Mouse (Mus musculus): ENCODE measurements around the gene C1qbp.

C1qbp gene

GRCm38 (mm10) chr11:70973947-70974346 lies 8.9 kb downstream of the C1qbp start:
- in situ Hi-C loops (cut with MboI), result no loop called here

GRCm38 (mm10) chr11:70972586-70972985 lies 10.2 kb downstream of the C1qbp start:
- in situ Hi-C loops (cut with MboI), result no loop called here

DNA sequence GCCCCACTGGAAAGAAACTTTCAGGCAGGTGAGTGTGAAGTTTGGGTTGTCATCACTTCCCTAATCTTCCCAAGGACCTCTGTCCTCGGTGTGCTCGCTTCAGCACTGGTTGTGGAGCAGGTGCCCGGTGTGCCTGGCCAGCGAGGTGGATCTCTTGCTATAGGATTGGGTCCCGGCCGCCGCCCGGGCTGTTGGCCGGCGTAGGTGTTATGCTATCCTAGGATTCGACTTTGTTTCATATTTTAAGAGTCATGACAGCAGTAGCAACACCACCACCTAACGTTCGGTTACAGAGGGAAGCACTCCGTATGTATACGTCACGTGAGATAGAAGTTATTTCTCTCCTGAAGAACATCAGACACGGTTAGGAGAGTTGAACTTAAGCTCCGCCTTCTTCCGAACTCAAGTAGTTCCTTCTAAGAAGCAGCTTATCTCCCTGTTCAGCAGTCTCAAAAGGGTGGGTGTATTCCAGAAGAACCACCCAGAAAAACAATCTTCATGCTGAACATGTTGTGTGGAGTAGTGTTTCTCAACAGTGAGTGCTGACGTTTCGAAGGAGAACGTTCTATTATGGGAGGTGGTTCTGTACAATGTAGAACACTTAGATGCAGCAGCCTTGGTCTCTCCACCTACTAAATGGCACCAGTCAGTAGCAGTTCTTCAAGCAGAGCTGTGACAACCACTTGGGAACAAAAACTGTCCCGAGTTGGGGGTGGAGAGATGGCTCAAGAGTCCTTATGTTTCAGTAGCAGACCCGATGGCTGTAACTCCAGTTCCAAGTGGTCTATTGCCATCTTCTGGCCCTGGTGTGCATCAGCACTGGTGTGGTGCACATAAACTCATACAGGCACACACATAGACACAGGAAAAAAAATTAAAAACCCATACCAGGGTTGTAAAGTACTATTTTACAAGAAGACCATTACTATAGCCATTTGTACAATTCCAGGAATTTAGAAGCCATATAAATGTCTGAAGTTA lies 12.0 kb downstream of the C1qbp start:
- in situ Hi-C loops (cut with MboI), result no loop called here

DNA sequence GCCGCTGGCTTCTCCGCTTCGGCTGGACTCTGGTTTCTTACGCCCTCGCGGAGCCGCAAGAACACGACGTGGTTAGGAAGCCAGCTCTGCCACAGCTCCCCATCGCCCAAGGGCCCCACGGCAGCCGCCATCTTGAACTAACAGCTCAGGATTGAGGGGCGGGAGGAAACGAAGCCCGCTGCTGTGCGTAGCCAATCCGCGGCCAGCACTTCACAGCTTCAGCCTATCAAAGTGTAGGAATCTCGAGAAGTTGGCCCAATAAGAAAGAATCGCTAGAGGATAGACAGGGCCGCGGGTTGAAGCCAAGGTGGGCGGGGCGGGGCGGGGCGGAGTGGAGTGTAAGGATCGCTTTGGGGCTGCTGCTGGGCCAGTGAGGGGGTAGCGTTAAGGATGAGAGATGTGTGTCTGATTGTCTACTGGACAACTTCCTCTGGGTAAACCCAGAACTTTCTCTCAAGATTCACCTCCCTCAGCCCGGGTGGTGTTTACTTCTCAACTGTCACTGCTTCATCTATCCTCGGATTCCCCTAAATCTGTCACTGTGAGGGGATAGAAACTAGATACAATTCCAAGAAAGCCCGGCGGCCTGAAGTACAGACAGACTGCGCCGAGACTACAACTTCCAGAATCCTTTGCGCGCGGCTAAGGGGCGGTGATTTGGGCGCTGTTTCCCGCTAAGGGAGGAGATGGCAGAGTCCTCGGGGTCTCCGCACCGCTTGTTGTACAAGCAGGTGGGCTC lies 12.8 kb downstream of the C1qbp start, which contains the start of the genes Nup88 and Rpain:
TSS of gene Nup88 (minus strand) at position 153 of the 739 bp plus-strand sequence.
TSS of gene Rpain (plus strand) at position 393 of the 739 bp plus-strand sequence.
- in situ Hi-C loops (cut with MboI), result no loop called here

GRCm38 (mm10) chr11:70969271-70969794 lies 13.5 kb downstream of the C1qbp start:
- in situ Hi-C loops (cut with MboI), result no loop called here

DNA sequence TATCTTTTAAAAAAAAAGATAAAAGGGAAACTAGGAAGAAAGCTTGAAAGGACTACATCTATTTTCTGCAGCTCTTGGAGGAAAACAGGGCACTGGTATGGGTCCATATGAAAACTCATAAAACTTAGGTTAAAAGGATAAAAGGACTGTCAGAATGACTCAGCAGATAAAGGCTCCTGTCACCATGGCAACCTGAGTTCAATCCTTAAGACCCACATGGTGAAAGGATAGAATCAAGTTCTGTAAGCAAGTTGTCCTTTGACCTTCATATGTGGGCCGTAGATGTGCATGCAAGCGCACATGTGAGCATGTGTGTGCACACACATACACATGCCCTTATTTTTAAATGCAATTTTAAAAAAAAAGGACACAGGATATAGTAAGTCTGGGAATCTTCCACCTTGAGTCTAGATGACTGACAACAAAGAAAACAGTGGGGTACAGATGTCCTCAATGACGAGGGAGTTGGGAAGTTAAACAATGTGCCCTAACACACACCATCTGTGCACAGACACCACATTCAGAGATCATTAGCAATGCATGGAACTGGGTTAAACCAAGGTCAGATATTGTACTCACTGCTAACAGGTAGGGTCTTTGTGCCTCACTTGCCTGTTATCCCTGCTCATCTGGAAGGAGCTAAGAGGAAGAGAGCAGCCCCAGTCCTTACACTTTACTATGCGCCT lies 18.5 kb downstream of the C1qbp start:
- in situ Hi-C loops (cut with MboI), result no loop called here

GRCm38 (mm10) chr11:70960786-70961554 lies 21.9 kb downstream of the C1qbp start:
- in situ Hi-C loops (cut with MboI), result no loop called here

DNA sequence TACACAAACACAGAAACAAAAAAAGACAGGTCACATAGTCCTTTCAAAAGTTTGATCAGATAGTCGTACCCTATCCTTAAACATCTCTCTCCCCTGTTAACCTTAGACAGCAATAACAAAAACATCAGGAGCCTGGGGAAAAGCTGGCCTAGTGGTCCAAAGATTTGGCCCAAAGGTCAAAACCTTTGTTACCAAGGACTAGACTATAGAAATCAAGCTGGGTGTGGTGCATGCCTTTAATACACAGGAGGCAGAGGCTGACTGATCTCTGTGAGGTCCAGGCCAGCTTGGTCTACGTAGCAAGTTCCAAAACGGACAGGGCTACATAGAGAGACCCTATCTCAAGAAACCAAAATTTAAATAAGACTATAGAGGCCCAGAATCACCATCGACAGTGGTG lies 28.1 kb downstream of the C1qbp start:
- in situ Hi-C loops (cut with MboI), result no loop called here

- in situ Hi-C loops (cut with MboI), result no loop called here
Measured at GRCm38 (mm10) chr11:70944935-70945817, 37.6 kb downstream of the C1qbp start.

DNA sequence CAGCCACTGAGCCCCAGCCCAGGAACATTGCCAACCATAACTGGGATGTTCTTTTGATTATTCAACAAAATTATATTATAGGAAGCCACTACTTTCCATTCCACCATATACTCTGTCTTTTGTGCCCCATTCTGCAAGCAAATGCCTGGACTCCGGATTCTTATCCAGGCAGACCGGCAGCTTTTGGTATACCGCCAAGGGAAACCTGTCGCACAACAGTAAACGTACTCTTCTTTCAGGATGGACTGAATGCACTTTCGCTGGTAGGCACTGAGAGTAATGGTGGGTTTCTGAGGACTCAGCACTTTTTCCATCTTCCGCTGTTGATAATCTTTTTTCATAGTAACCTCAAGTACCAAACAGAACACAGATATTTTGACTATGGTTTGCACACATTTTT lies 39.2 kb downstream of the C1qbp start:
- in situ Hi-C loops (cut with MboI), result no loop called here

DNA sequence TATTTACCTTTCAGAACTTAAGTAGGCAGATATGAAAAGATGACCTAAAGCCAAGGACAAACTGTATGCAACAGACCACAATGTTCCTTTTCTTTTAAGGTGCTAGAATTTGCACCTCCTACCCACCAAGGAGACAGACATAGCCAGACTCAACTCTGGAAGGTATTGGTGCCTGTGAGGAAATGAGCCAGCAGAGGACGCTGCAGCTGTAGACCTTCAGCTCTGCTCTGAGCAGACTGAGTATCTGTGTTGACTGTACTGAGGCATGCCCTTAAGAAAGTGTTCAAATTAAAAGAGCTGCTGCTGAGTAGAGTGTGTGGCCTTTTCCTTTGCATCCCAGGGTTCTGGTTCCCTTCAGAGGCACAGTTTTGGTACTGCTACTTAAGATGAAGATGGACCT lies 40.2 kb downstream of the C1qbp start:
- in situ Hi-C loops (cut with MboI), result no loop called here

DNA sequence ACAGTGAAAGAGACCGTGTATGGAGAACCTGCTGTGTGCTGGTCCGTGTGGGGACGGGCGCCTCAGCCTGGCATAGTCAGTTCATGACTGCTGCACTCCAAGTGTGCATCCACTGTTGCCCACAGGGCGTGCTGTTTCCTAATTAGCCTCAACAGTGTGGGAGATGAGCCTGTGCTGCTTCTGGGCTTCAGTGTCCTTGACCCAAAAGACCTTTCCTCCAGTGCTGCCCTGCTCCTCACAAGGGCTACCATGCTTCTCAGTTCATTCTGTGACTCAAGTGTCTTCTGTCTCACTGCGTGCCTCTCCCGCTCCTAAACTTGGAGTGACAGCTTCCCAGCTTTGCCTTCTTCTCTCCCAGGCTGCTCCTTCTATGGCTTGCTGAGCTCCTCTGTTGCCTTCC lies 47.5 kb downstream of the C1qbp start:
- in situ Hi-C loops (cut with MboI), result no loop called here

DNA sequence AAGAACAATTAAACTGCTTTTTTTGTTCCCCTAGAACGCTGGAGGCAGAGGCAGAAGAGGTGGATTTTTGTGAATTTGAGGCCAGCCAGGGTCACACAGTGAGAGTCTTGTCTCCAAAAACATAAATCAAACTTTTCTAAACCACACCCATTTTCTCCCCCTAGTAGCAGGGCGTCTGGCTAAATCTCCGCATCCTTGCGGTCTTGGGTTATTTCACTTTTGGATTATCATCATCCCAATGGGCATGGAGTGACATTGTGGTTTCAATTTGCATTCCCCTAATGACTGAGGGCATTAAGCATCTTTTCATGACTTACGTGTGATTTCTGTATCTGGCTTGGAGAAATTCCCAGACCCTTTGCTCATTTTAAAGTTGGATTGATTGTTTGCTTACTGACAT lies 51.4 kb downstream of the C1qbp start:
- in situ Hi-C loops (cut with MboI), result no loop called here
